Mouse (Mus musculus) forebrain, embryonic 16.5 days (tissue): ENCODE data around the gene Rasal2. TPM values are rescaled to one million over a fixed set of nuclear protein-coding genes. Genes with fewer than 3 reads are reported as not detected.

Experiments
- ATAC-seq: fragments of 200-750 bp; cut with Nextera tagmentation; 2 replicates; pipeline ENCODE4 v1.8.0; 2017; ENCODE audit warnings: mild to moderate bottlenecking, moderate library complexity
- H3K27ac ChIP-seq: fragments of 300-500 bp; sonication (generic); 2 replicates; pipeline ENCODE4 v1.5.1; 2014; ENCODE audit warnings: low read length, control low read depth
- H3K27me3 ChIP-seq: fragments of 300-500 bp; sonication (generic); replicated peaks from 2 replicates; pipeline ENCODE4 v1.6.1; 2014; ENCODE audit warnings: low read length; ENCODE audit not compliant: control insufficient read depth, insufficient read depth
- H3K36me3 ChIP-seq: fragments of 300-500 bp; sonication (generic); 2 replicates; pipeline ENCODE4 v1.6.1; 2014; ENCODE audit not compliant: control insufficient read depth, insufficient read depth
- H3K4me1 ChIP-seq: fragments of 300-500 bp; sonication (generic); replicated peaks from 2 replicates; pipeline ENCODE4 v1.6.1; 2014; ENCODE audit warnings: low read length; ENCODE audit not compliant: control insufficient read depth, insufficient read depth
- H3K4me2 ChIP-seq: fragments of 300-500 bp; sonication (generic); 2 replicates; pipeline ENCODE4 v1.6.1; 2014; ENCODE audit warnings: mild to moderate bottlenecking, low read length, control low read depth
- H3K4me3 ChIP-seq: fragments of 300-500 bp; sonication (generic); replicated peaks from 2 replicates; pipeline ENCODE4 v1.5.1; 2014; ENCODE audit warnings: mild to moderate bottlenecking, low read length, control low read depth
- H3K9ac ChIP-seq: fragments of 300-500 bp; sonication (generic); replicated peaks from 2 replicates; pipeline ENCODE4 v1.6.1; 2014; ENCODE audit warnings: low read depth, low read length, control low read depth
- H3K9me3 ChIP-seq: fragments of 300-500 bp; sonication (generic); 2 replicates; pipeline ENCODE4 v1.6.1; 2016; ENCODE audit warnings: low read length; ENCODE audit not compliant: control insufficient read depth
- WGBS: fragments of 180-500 bp; shearing (Covaris S2); extraction: QIAGEN DNeasy Blood & Tissue Kit; methylation state at CpG from one replicate; pipeline ENCODE4 v1.1.7; 2014; 5-methylcytosine and 5-hydroxymethylcytosine counted together
- polyA plus RNA-seq: library from polyadenylated mRNA; unstranded; fragments of >200 nt; fragmentation: Nextera tagmentation; extraction: Ambion mirVana; gene quantifications from 2 replicates; pipeline ENCODE4 v1.2.1, GENCODE M21; 2015

The Rasal2 gene
- polyA plus RNA-seq, 1 experiment from 2014 or later = 37.6 TPM

DNA sequence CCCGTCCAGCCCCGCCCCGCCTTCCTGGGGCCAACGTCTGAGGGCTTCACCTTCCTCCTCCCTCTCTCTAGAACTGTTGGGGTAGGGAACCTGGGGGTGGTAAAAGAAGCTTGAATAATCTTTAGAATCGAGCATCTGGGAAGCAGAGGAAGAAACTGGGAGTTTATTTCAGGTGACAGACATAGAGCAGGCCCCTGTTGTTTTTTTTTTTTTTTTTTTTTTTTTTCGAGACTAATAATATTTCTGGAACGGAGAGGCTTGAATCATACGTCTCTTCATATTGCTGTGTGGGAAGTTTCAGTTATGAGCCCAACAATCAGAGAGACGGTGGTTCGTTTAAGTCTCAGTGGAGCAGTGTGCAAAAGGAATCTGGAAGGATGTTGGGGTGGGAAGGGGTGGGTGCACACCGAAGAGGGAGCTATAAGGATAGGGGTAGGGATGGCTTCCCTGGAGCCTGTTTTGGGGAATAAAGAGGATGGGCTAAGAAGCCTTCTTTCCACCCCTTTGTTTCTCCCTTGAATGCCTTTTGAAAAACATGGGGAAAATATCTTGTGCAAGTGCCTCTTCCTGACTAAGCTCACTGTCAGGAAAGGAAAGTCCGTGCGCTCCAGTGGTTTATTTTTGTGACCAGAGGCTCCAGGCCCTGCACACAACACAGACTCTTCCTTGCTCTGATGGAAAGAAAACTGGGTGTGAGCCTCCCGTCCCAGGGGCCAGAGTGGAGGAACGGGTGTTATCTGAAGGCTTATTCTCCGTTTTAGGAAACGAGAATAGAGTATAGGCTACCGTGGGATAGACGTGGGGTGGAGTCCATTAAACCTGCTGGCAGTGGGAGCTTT lies 31.5 kb upstream of the Rasal2 start:
- peak overlapping the region; percentile 45 for H3K9ac ChIP-seq
- H3K27ac ChIP-seq = no peak overlapping the region
- no peaks in the 10 kb centered on the region for H3K36me3 ChIP-seq
- no peak overlapping the region for H3K4me3 ChIP-seq
- H3K4me2 ChIP-seq = peak overlapping the region; percentile 35
- no peaks in the 10 kb centered on the region for H3K9me3 ChIP-seq
- H3K4me1 ChIP-seq = peaks cover 30% of the 10 kb centered on the region
- no peak for ATAC-seq
- H3K27me3 ChIP-seq = no peaks in the 10 kb centered on the region
- WGBS = 18% methylated on average over 19 of the region's 19 CpGs

DNA sequence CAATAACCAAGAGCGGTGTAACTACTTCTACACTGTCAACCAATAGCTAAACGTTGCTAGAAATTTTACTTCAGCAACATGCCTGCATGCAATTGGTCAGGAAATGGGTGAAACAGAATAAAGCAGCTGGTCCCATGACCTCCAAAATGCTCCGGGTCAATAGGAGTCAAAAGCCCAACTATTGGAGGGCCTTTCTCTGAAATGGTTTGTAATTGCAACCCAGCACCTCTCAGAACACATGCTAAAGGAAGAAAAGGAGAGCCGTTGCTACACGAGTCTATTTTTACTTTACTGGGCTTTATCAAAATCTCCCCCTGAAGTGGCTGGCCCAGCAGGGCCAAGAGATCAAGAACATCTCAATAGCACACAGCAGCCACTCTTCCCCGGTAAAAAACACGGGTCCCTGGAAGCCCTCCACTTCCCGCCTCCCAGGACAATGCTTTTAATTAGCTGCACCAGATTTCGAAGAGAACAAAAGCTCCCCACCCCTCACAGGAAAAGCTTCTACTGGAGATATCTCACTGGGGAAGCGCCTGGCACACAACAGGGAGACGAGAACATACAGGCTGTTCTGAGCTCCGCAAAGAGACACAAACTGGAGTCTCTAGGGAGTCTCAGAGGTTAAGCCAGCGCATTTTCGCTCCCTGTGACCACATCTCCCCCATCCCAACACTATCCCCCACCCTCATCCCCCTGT lies 30.8 kb upstream of the Rasal2 start:
- Histone ChIP-seq H3K27ac (no peak overlapping the region), H3K4me3 (no peak overlapping the region), H3K27me3 (no peaks in the 10 kb centered on the region), H3K9ac (peak overlapping the region; percentile 45), H3K4me1 (peaks cover 30% of the 10 kb centered on the region), H3K4me2 (peak overlapping the region; percentile 35), H3K36me3 (no peaks in the 10 kb centered on the region), H3K9me3 (no peaks in the 10 kb centered on the region)
- WGBS = 13% methylated on average over 14 of the region's 14 CpGs
- ATAC-seq = peak; percentile 15; the same call in 1 of the 2 replicates

DNA sequence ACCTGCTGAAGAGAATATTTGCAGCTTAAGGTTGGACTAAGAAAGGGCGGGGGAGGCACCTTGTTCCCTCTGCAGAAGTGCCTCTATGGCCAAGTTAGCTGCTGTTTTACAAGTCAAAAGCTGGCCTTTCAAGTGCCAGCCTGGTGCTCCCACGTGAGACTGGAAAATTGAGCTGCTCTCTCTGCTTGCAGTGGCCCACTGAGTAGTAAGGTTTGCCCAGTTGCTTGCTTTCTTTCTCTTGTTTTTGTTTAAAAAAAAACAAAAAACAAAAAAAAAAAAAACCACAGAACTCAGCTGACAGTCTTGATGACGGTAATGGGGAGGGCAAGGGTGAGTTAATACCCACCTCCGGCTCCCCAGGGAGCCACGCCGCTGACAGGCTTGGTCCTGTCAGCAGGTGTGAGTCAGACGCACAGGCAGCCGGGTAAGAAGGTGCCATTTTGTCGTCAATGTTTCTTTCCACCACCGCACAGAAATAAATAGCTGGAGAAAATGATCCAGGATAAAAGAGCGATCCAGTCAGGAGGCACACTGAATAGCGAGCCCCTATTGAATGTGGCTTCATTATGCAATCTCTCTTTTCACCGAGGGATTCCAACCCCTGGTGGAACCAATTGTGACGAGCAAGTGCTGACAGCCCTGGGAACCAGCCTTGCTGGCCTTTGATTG lies 27.7 kb upstream of the Rasal2 start:
- H3K36me3 ChIP-seq = no peaks in the 10 kb centered on the region
- H3K9ac ChIP-seq = no peak overlapping the region
- H3K4me1 ChIP-seq = peaks cover 27% of the 10 kb centered on the region
- H3K4me3 ChIP-seq = no peak overlapping the region
- ATAC-seq = peak; percentile 68
- H3K4me2 ChIP-seq = peak overlapping the region; percentile 28; the same call in 1 of the 2 replicates
- peak overlapping the region; percentile 34; the same call in 1 of the 2 replicates for H3K27ac ChIP-seq
- H3K9me3 ChIP-seq = no peaks in the 10 kb centered on the region
- WGBS = 4% methylated on average over 14 of the region's 14 CpGs
- no peaks in the 10 kb centered on the region for H3K27me3 ChIP-seq

DNA sequence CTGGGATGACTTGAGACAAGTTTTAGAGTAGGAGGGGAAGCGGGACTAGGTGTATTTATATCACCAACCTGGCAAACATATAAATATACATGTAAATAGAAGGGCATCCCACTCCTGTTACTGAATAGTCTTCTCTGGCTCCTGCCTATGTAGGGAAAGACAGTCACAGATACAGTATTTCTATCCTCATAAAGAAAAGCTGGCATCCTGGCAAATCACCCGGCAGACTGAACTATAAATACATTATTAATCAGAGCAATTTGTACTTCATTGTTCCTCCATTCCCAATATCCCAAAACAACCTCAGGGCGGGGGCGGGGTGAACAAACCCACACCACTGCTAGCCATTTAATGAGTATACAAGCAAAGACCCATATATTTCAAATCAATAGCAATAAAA lies 26.7 kb upstream of the Rasal2 start:
- H3K27ac ChIP-seq = no peak overlapping the region; the same call in 1 of the 2 replicates
- no peak overlapping the region for H3K4me2 ChIP-seq
- H3K9me3 ChIP-seq = no peaks in the 10 kb centered on the region
- no peaks in the 10 kb centered on the region for H3K36me3 ChIP-seq
- H3K4me1 ChIP-seq = peaks cover 20% of the 10 kb centered on the region
- H3K27me3 ChIP-seq = no peaks in the 10 kb centered on the region
- 62% methylated on average over 4 of the region's 4 CpGs for WGBS
- H3K9ac ChIP-seq = no peak overlapping the region
- no peak for ATAC-seq
- H3K4me3 ChIP-seq = no peak overlapping the region

DNA sequence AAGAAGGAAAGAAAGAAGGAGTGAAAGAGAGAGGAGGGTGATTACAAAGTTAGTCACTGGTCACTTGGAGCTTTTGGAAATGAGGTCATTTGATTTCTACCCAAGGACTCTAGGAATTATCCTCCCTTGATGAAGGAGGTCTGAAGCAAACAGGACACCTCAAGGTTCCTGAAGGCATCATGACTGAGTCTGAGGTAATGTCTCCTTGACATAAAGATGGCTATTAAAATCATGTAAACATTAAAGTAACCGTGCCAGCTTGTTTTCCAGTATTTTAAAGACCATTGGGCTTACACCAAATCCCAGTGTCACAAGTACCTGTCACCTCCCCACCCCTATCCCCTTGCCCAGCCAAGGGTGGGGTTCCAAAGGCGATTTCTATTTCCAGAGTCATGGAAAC lies 25.9 kb upstream of the Rasal2 start:
- ATAC-seq = no peak
- no peaks in the 10 kb centered on the region for H3K27me3 ChIP-seq
- 83% methylated on average over 2 of the region's 2 CpGs for whole genome bisulfite sequencing

DNA sequence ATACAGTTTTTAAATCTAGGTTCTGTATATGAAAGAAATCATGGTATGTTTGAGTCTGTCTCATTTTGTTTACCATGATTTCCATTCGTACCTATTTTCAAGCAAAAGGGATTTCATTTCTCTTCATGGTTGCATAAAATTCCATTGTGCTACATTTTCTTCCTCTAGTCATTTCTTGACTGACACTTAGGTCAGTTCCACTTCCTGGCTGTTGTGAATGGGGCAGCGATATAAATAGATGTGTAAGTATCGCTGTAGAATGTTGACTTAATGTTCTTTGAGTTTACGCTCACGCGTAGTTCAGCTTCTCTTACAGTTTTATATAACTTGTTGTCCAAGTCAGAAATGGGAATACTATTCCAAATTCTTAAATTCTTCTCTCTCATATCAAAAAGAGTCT lies 23.5 kb upstream of the Rasal2 start:
- 95% methylated on average over 6 of the region's 6 CpGs for WGBS
- Histone ChIP-seq H3K36me3 (no peaks in the 10 kb centered on the region), H3K4me3 (no peak overlapping the region), H3K9me3 (no peaks in the 10 kb centered on the region), H3K4me1 (peaks cover 7% of the 10 kb centered on the region; the same call in 1 of the 2 replicates), H3K27ac (no peak overlapping the region), H3K9ac (no peak overlapping the region), H3K4me2 (no peak overlapping the region), H3K27me3 (no peaks in the 10 kb centered on the region)
- ATAC-seq = no peak

More for the DNA sequence above, 25.9 kb upstream of the Rasal2 start:
- no peak overlapping the region for H3K27ac ChIP-seq
- peaks cover 14% of the 10 kb centered on the region for H3K4me1 ChIP-seq
- H3K36me3 ChIP-seq = no peaks in the 10 kb centered on the region
- H3K9ac ChIP-seq = no peak overlapping the region
- H3K4me3 ChIP-seq = no peak overlapping the region
- H3K9me3 ChIP-seq = no peaks in the 10 kb centered on the region
- no peak overlapping the region for H3K4me2 ChIP-seq

DNA sequence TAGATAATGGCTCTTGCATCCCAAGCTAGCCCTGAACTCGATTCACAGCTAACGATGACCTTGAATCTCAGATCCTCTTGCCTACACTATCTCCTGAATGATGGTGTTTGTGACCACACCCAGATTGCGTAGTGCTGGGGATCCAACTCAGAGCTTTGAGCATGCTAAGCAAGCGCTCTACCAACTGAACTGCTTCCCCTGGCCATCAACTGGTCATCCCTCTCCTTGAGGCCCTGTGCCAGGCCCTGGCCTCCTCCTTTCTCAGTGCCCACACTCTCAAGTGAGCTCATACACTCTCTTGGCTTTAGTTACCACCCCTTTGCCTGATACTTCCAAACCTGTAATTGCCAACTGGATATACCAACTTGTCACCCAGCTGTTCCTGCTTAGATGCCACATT lies 22.0 kb upstream of the Rasal2 start:
- no peak overlapping the region for H3K4me3 ChIP-seq
- H3K4me1 ChIP-seq = no peaks in the 10 kb centered on the region
- H3K27ac ChIP-seq = no peak overlapping the region
- H3K4me2 ChIP-seq = no peak overlapping the region
- H3K9me3 ChIP-seq = no peaks in the 10 kb centered on the region
- no peaks in the 10 kb centered on the region for H3K27me3 ChIP-seq
- ATAC-seq = no peak
- WGBS = 91% methylated on average over 4 of the region's 4 CpGs
- H3K9ac ChIP-seq = no peak overlapping the region
- H3K36me3 ChIP-seq = no peaks in the 10 kb centered on the region

DNA sequence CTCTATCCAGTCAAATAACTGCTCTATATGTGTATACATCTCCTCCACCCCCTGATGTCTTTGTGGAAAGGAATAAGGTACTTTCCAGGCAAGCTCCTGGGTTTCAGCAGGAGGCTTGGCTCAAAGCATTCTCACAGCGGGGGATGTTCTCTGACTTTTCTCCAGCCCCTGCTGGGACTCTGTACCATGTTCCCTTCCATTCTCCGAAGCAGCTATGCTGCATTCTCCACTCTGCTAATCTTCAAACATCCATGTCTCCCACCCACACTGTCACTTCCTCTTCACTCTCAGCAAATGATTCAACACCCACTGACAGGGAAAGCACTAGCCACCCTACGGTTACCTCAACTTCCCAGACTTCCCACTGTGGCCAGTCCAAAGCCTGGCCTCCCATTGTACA lies 20.9 kb upstream of the Rasal2 start:
- no peaks in the 10 kb centered on the region for H3K36me3 ChIP-seq
- no peak overlapping the region for H3K27ac ChIP-seq
- H3K27me3 ChIP-seq = no peaks in the 10 kb centered on the region
- H3K4me1 ChIP-seq = no peaks in the 10 kb centered on the region
- no peak overlapping the region for H3K9ac ChIP-seq
- no peaks in the 10 kb centered on the region for H3K9me3 ChIP-seq
- H3K4me3 ChIP-seq = no peak overlapping the region
- ATAC-seq = no peak
- WGBS = 42% methylated on average over 3 of the region's 3 CpGs
- H3K4me2 ChIP-seq = no peak overlapping the region

DNA sequence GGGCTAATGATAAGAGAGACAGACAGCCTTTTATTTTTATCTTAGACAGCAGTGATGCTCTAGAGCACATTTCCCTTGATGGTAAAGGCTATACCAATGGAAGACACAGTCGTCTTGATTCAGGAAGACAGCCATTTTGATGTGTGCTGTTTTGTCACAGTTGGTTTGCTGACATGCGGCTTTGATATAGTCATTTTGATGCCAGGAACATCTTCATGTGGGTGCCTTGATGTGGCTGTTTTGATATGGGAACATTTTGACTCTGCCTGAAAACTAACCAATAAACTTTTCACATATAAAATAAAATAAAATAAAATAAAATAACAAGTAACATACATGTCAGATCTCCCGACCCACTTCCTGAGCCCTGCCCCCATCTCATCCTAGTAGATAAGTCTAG lies 16.0 kb upstream of the Rasal2 start:
- Histone ChIP-seq H3K27ac (no peak overlapping the region), H3K4me2 (no peak overlapping the region), H3K9ac (no peak overlapping the region), H3K4me3 (no peak overlapping the region), H3K36me3 (no peaks in the 10 kb centered on the region), H3K4me1 (peaks cover 9% of the 10 kb centered on the region), H3K9me3 (no peaks in the 10 kb centered on the region), H3K27me3 (no peaks in the 10 kb centered on the region)
- no peak for ATAC-seq
- 95% methylated on average over 3 of the region's 3 CpGs for WGBS
